Mouse (Mus musculus) urinary bladder, postnatal 25 days (tissue): ENCODE results near the gene Gm5965.
"Not testable (repeated sequence)": the region's sequence is repeated elsewhere in the genome, so short reads cannot be mapped to it uniquely, and the experiment has no call there.

ENCODE experiments used
- DNase-seq: peaks from one replicate; pipeline ENCODE4 v3.0.0; 2022; ENCODE audit warnings: low spot score

Gm5965 gene

DNA sequence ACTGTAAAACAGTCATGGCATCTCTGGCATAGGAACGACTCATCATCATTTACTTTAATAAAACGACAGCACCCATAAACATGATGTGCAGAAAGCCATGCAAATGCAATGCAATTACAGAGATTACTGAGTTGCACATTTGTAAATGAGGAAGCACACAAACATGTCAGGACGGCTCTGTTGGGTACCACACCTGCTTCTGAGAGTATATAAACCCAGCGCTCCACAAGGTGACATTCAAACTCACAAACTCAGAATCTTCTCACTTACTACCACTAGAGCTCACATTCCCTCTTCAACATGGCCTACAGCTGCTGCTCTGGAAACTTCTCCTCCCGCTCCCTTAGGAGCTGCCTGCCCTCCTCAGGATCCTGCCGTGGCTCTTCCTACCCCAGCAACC lies at the start of gene Gm5965:
Gene Gm5965 (plus strand): TSS at position 301 of the 400 bp plus-strand sequence.
- no peak for DNase-seq

DNA sequence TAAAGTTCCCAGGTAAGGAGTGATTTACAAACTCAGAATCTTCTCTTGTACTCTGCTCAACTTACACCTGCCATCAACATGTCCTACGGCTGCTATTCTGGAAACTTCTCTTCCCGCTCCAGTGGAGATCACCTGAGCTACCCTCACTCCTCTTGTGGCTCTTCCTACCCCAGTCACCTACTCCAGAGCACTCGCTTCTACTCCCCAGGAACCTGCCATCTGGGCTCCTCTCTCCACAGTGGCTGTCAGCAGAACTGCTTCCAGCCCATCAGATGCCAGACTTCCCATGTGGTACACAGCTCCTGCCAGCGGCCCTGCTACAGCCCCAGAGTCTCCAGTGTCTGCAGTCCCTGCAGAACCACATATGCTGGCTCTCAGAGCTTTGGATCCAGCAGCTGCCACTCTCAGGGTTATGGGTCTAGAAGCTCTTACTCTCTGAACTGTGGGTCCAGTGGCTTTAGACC lies 48.9 kb upstream of the Gm5965 start, which contains the start of gene Krtap13-1:
Gene Krtap13-1 (plus strand): TSS at position 51 of the 464 bp plus-strand sequence.
- no peak for DNase-seq

DNA sequence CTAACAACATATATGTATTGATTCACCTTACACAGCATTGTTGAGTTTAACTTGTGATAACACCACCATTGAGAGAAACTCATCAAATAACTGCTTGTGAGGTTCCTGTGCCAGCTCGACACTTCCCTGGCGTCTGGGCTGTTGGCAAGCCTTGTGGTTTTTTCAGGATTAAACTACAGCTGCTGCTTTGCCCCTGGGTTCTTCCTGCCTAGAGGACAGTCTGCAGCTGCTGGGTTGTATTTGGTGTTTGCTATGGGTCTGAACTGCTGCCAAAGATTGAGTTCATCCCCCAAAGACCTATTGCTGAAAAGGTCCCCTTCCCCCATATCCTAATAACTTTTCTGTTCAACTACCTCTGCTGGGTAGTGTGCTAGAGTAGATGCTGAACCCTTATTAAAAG lies 42.3 kb upstream of the Gm5965 start:
- no peak for DNase-seq

DNA sequence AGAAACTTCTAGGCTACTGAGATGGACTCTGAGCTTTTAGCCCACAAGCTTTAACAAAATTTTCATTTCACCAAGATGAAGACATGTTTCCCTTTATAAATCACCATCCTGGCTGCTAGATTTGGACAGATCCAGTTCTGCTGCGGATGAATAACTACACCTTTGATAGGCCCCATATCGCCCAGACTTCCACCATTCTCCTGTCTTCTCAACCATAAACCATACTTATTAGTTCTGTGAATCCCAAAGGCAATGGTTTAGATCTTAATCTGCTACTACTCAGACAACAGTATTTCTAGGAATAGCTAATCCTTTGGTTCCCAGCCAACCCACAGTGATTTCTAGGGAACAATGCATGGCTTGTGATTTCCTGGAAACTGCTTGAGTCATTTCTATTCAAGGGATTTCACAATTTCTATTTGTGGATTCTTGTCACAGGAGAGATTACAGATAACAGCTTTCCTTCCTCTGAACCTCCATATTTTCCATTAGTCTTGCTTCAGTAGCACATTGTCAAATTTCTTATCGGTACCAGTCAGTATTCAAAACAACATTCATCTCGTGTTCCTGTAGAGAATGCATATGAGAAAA lies 32.9 kb upstream of the Gm5965 start:
- no peak for DNase-seq

DNA sequence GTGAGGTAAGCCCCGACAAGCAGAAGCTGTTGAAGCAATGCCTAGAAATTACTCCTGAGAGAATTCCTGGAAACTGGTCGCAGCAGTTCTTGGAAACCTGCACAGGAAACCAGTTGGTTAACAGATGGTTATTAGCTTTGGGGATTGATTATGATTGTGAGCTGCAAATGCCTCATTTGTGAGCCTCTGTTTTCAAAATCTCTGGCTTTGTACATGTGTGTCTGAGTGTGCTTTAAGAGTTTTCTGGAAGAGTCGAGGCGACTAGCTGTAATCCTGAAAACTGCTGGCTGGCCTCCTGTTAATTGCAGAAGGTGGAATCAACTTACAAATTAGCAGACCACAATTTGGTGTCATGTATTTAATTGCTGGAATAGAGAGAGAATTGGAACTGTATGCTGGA lies 29.8 kb upstream of the Gm5965 start:
- no peak for DNase-seq

- DNase-seq = not testable (repeated sequence)
Measured at GRCm38 (mm10) chr16:88751535-88751934, 26.2 kb upstream of the Gm5965 start, which contains the start of gene Krtap13. Gene Krtap13 (minus strand): TSS chr16:88751635.

DNA sequence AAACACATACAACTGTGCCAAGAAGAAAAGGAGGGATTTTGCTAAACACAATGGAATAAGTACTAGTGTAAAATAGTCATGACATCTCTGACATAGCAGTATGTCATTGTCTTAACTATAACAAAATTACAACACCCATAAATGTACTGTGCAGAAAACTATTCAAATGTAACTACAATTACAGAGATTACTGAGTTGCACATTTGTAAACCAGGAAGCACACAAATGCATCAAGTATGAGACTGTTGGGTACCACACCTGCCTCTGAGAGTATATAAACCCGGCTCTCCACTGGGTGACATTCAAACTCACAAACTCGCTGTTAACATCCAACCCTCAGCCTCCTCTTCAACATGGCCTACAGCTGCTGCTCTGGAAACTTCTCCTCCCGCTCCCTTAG lies 19.1 kb upstream of the Gm5965 start, which contains the start of gene 2310034C09Rik:
Gene 2310034C09Rik (plus strand): TSS at position 301 of the 400 bp plus-strand sequence.
- DNase-seq = not testable (repeated sequence)

DNA sequence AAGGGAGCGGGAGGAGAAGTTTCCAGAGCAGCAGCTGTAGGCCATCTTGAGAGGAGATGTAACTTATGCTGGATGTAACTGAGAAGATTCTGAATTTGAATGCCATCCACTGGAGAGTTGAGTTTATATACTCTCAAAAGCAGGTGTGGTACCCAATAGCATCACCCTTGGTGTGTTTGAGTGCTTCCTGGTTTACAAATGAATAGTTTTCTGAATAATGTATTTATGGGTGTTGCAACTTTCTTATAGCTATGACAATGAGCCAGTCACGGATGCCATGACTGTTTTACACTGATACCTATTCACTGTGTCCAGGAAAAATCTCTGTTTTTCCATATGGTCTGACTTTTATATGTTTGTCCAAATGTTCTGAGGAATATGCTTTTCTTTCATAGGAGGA lies 3.6 kb upstream of the Gm5965 start, which contains the start of gene 2310057N15Rik:
Gene 2310057N15Rik (minus strand): TSS at position 101 of the 400 bp plus-strand sequence.
- no peak for DNase-seq

- no peak for DNase-seq
Measured at GRCm38 (mm10) chr16:88786786-88787185, 9.1 kb downstream of the Gm5965 start.

- DNase-seq = no peak
Measured at GRCm38 (mm10) chr16:88811827-88812226, 34.1 kb downstream of the Gm5965 start, which contains the start of gene Gm20741. Gene Gm20741 (minus strand): TSS chr16:88812220.

DNA sequence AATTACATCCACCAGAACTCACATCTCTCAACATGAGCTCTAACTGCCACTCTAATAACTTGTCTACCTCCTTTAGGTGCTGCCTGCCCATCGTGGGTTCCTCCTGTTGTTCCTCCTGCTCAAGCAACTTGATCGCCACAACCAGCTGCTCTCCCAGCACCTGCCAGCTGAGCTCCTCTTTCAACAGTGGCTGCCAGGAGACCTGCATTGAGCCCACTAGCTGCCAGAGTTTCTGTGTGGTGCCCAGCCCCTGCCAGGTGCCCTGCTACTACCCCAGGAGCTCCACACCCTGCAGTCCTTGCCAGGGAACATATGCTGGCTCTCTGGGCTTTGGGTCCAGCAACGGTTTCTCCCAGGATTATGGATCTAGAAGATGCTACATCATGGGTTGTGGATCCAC lies 42.4 kb downstream of the Gm5965 start, which contains the start of gene Krtap15:
Gene Krtap15 (plus strand): TSS at position 150 of the 400 bp plus-strand sequence.
- DNase-seq = no peak

DNA sequence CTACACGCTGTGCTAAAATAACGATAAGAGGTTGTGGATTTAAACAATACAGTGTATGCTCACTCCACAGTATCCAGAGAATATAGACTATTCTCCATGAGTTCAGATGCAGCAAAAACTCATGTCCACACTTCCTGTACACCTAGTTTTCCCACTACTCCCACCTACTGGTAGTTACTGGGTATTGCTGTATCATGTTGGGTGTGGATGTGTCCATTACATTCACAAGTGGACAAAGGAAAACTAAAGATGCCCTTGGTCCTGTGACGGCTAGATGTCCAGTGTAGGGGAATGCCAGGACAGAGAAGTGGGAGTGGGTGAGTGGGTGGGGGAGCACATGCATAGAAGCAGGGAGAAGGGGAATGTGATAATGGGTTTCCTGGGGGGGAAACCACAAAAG lies 46.0 kb downstream of the Gm5965 start:
- no peak for DNase-seq

- no peak for DNase-seq
Measured at GRCm38 (mm10) chr16:88826095-88826652, 48.5 kb downstream of the Gm5965 start, which contains the start of gene Krtap14. Gene Krtap14 (minus strand): TSS chr16:88826145.

GRCm38 (mm10) chr16:88826978-88827377 lies 49.3 kb downstream of the Gm5965 start:
- no peak for DNase-seq
